Mouse (Mus musculus): ENCODE data around the gene Gsg1. TPM values are rescaled to one million over a fixed set of nuclear protein-coding genes. Genes with fewer than 3 reads are reported as not detected.

Gene Gsg1
- polyA plus RNA-seq, 1 experiment from 2014 or later: 0.55 TPM

- H3K4me3 ChIP-seq (ENCODE audit: low read depth, low read length): no peak overlapping the region
- ATAC-seq: no peak
Observed at GRCm38 (mm10) chr6:135279856-135280255, 25.7 kb upstream of the Gsg1 start.

GRCm38 (mm10) chr6:135279286-135279685 is 25.1 kb upstream of the Gsg1 start:
- 71% methylated on average over 5 of the region's 5 CpGs for WGBS
- no peaks in the 10 kb centered on the region for H3K36me3 ChIP-seq (ENCODE audit: control insufficient read depth, insufficient read depth, low read length)
- no peak overlapping the region for H3K4me3 ChIP-seq (ENCODE audit: low read depth, low read length)
- H3K27ac ChIP-seq (ENCODE audit: low read depth, low read length): no peak overlapping the region
- no peak overlapping the region for H3K4me2 ChIP-seq (ENCODE audit: low read length)
- H3K4me1 ChIP-seq (ENCODE audit: control insufficient read depth, insufficient read depth, low read length): no peaks in the 10 kb centered on the region
- no peaks in the 10 kb centered on the region for H3K27me3 ChIP-seq (replicated peaks; ENCODE audit: control insufficient read depth, insufficient read depth, low read length)
- no peak overlapping the region for H3K9ac ChIP-seq (ENCODE audit: low read length)
- no peaks in the 10 kb centered on the region for H3K9me3 ChIP-seq (replicated peaks; ENCODE audit: control insufficient read depth, low read length)
- ATAC-seq (no peak), DNase-seq (ENCODE audit: low spot score) (no peak)

More at GRCm38 (mm10) chr6:135279856-135280255, 25.7 kb upstream of the Gsg1 start:
- H3K36me3 ChIP-seq (ENCODE audit: control insufficient read depth, insufficient read depth, low read length): no peaks in the 10 kb centered on the region
- 56% methylated on average over 10 of the region's 10 CpGs for WGBS
- DNase-seq (ENCODE audit: low spot score): no peak
- no peak overlapping the region for H3K27ac ChIP-seq (ENCODE audit: low read depth, low read length)
- no peaks in the 10 kb centered on the region for H3K9me3 ChIP-seq (replicated peaks; ENCODE audit: control insufficient read depth, low read length)
- no peak overlapping the region for H3K4me2 ChIP-seq (ENCODE audit: low read length)
- H3K27me3 ChIP-seq (replicated peaks; ENCODE audit: control insufficient read depth, insufficient read depth, low read length): no peaks in the 10 kb centered on the region
- no peaks in the 10 kb centered on the region for H3K4me1 ChIP-seq (ENCODE audit: control insufficient read depth, insufficient read depth, low read length)
- no peak overlapping the region for H3K9ac ChIP-seq (ENCODE audit: low read length)

- no peak overlapping the region for H3K9ac ChIP-seq (ENCODE audit: low read length)
- H3K9me3 ChIP-seq (replicated peaks; ENCODE audit: control insufficient read depth, low read length): no peaks in the 10 kb centered on the region
- H3K36me3 ChIP-seq (ENCODE audit: control insufficient read depth, insufficient read depth, low read length): no peaks in the 10 kb centered on the region
- H3K4me3 ChIP-seq (ENCODE audit: low read depth, low read length): no peak overlapping the region
- no peak overlapping the region for H3K4me2 ChIP-seq (ENCODE audit: low read length)
- ATAC-seq (no peak), DNase-seq (ENCODE audit: low spot score) (no peak)
- no peaks in the 10 kb centered on the region for H3K4me1 ChIP-seq (ENCODE audit: control insufficient read depth, insufficient read depth, low read length)
- H3K27ac ChIP-seq (ENCODE audit: low read depth, low read length): no peak overlapping the region
- 93% methylated on average over 6 of the region's 6 CpGs for WGBS
- H3K27me3 ChIP-seq (replicated peaks; ENCODE audit: control insufficient read depth, insufficient read depth, low read length): no peaks in the 10 kb centered on the region
Observed at GRCm38 (mm10) chr6:135278302-135278701, 24.2 kb upstream of the Gsg1 start.

DNA sequence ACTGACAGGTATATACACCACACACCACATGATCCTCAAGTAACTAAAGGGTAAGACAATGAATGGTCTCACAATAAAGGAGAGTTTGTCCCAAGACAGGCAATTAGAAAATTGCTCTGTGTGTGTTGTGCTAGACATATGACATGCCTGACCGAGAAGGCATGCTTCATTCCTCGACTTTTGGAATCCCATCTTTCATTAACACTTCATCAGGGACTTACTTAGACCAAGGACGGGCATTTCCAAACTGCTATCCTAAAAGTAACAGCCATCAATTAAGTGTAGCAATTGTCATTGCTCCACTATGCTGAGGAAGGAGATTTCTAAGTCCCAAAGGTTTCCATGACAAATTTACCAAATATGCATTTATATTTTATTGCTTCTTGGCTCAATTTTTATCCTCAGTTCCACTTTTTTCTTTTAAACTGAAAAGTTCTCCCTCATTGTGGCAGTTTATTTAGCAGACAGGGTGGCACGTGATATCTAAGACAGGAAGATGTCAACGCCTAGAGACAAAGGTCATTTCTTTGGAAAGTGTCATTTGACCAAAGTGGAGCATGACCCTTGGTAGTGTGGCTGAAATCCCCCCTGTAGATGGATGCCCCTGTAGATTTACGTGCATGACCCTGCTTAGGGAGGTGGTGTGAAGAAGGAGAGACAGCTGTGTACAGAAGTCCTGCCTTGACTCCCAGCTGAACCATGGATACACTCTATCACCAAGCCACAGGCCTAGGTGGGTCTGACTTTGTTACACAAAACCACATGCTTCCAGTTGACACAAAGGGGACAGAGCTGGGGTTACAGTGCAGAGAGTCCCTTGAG is 22.5 kb upstream of the Gsg1 start:
- Histone ChIP-seq H3K9me3 (replicated peaks; ENCODE audit: control insufficient read depth, low read length) (no peaks in the 10 kb centered on the region), H3K4me2 (ENCODE audit: low read length) (no peak overlapping the region), H3K9ac (ENCODE audit: low read length) (no peak overlapping the region), H3K4me3 (ENCODE audit: low read depth, low read length) (no peak overlapping the region), H3K27me3 (replicated peaks; ENCODE audit: control insufficient read depth, insufficient read depth, low read length) (no peaks in the 10 kb centered on the region), H3K27ac (ENCODE audit: low read depth, low read length) (no peak overlapping the region), H3K4me1 (ENCODE audit: control insufficient read depth, insufficient read depth, low read length) (no peaks in the 10 kb centered on the region), H3K36me3 (ENCODE audit: control insufficient read depth, insufficient read depth, low read length) (no peaks in the 10 kb centered on the region)
- 87% methylated on average over 6 of the region's 6 CpGs for WGBS
- ATAC-seq (no peak), DNase-seq (ENCODE audit: low spot score) (no peak)

GRCm38 (mm10) chr6:135275231-135275630 is 21.1 kb upstream of the Gsg1 start:
- H3K36me3 ChIP-seq (ENCODE audit: control insufficient read depth, insufficient read depth, low read length): no peaks in the 10 kb centered on the region
- ATAC-seq (no peak), DNase-seq (ENCODE audit: low spot score) (no peak)
- H3K27ac ChIP-seq (ENCODE audit: low read depth, low read length): no peak overlapping the region
- no peaks in the 10 kb centered on the region for H3K27me3 ChIP-seq (replicated peaks; ENCODE audit: control insufficient read depth, insufficient read depth, low read length)
- H3K9ac ChIP-seq (ENCODE audit: low read length): no peak overlapping the region
- H3K4me1 ChIP-seq (ENCODE audit: control insufficient read depth, insufficient read depth, low read length): no peaks in the 10 kb centered on the region
- H3K4me3 ChIP-seq (ENCODE audit: low read depth, low read length): no peak overlapping the region
- 82% methylated on average over 4 of the region's 4 CpGs for WGBS
- no peak overlapping the region for H3K4me2 ChIP-seq (ENCODE audit: low read length)
- H3K9me3 ChIP-seq (replicated peaks; ENCODE audit: control insufficient read depth, low read length): no peaks in the 10 kb centered on the region

- Histone ChIP-seq H3K27ac (ENCODE audit: low read depth, low read length) (no peak overlapping the region), H3K36me3 (ENCODE audit: control insufficient read depth, insufficient read depth, low read length) (no peaks in the 10 kb centered on the region), H3K27me3 (replicated peaks; ENCODE audit: control insufficient read depth, insufficient read depth, low read length) (no peaks in the 10 kb centered on the region), H3K9me3 (replicated peaks; ENCODE audit: control insufficient read depth, low read length) (no peaks in the 10 kb centered on the region), H3K9ac (ENCODE audit: low read length) (no peak overlapping the region), H3K4me3 (ENCODE audit: low read depth, low read length) (no peak overlapping the region), H3K4me2 (ENCODE audit: low read length) (no peak overlapping the region), H3K4me1 (ENCODE audit: control insufficient read depth, insufficient read depth, low read length) (peaks cover 3% of the 10 kb centered on the region; the same call in 1 of the 2 replicates)
- 95% methylated on average over 6 of the region's 6 CpGs for WGBS
- DNase-seq (ENCODE audit: low spot score) (no peak), ATAC-seq (no peak)
Observed at GRCm38 (mm10) chr6:135273066-135273465, 18.9 kb upstream of the Gsg1 start.

DNA sequence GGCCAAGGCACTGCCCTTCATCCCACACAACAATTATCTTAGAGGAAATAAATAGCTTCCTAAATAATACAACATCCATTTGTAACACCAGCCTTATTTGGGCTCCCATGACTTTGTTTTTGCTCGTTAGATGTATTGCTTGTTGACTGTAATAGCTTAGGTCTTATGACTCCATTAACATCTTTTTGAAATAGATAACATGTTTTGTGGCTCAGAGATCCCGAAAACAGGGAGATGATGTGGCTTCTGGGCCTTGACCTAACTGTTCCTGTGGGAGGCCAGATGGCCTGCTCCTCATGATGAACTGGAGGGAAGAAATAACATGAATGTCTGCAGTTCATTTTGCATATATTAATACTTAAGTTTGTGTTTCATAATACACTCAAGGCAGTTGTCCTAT is 17.6 kb upstream of the Gsg1 start:
- no peaks in the 10 kb centered on the region for H3K9me3 ChIP-seq (replicated peaks; ENCODE audit: control insufficient read depth, low read length)
- no peak overlapping the region for H3K27ac ChIP-seq (ENCODE audit: low read depth, low read length)
- H3K36me3 ChIP-seq (ENCODE audit: control insufficient read depth, insufficient read depth, low read length): no peaks in the 10 kb centered on the region
- no peak overlapping the region for H3K4me3 ChIP-seq (ENCODE audit: low read depth, low read length)
- WGBS: 79% methylated on average over 2 of the region's 2 CpGs
- DNase-seq (ENCODE audit: low spot score) (no peak), ATAC-seq (no peak)
- no peak overlapping the region for H3K9ac ChIP-seq (ENCODE audit: low read length)
- no peak overlapping the region for H3K4me2 ChIP-seq (ENCODE audit: low read length)
- H3K4me1 ChIP-seq (ENCODE audit: control insufficient read depth, insufficient read depth, low read length): peaks cover 3% of the 10 kb centered on the region; the same call in 1 of the 2 replicates
- H3K27me3 ChIP-seq (replicated peaks; ENCODE audit: control insufficient read depth, insufficient read depth, low read length): no peaks in the 10 kb centered on the region

DNA sequence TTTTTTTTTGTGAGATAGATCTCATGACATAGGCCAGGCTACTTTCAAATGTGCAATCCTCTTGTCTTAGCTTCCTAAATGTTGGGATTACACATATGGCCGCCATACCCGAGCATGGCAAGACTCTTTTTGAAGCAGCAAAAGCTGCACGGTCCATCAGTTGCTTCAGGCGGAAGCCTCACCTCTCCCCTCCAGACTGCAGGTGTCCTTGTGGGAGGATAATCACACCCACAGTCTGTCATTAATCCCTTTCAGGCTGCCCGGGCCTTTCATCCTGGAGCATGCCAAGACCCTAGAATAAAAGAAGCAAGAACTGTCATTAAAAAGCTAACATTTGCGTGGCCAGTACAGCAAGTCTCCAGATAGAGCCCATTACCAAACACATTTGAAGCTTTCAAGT is 15.5 kb upstream of the Gsg1 start:
- DNase-seq (ENCODE audit: low spot score) (no peak), ATAC-seq (no peak)
- Histone ChIP-seq H3K9ac (ENCODE audit: low read length) (no peak overlapping the region), H3K36me3 (ENCODE audit: control insufficient read depth, insufficient read depth, low read length) (no peaks in the 10 kb centered on the region), H3K4me2 (ENCODE audit: low read length) (no peak overlapping the region), H3K4me3 (ENCODE audit: low read depth, low read length) (no peak overlapping the region), H3K27ac (ENCODE audit: low read depth, low read length) (no peak overlapping the region), H3K4me1 (ENCODE audit: control insufficient read depth, insufficient read depth, low read length) (peaks cover 3% of the 10 kb centered on the region; the same call in 1 of the 2 replicates), H3K27me3 (replicated peaks; ENCODE audit: control insufficient read depth, insufficient read depth, low read length) (no peaks in the 10 kb centered on the region), H3K9me3 (replicated peaks; ENCODE audit: control insufficient read depth, low read length) (no peaks in the 10 kb centered on the region)
- WGBS: 20% methylated on average over 6 of the region's 6 CpGs

GRCm38 (mm10) chr6:135268392-135268791 is 14.2 kb upstream of the Gsg1 start:
- H3K9me3 ChIP-seq (replicated peaks; ENCODE audit: control insufficient read depth, low read length): no peaks in the 10 kb centered on the region; the same call in 1 of the 2 replicates
- no peak for ATAC-seq
- peaks cover 3% of the 10 kb centered on the region; the same call in 1 of the 2 replicates for H3K4me1 ChIP-seq (ENCODE audit: control insufficient read depth, insufficient read depth, low read length)
- H3K36me3 ChIP-seq (ENCODE audit: control insufficient read depth, insufficient read depth, low read length): no peaks in the 10 kb centered on the region
- DNase-seq (ENCODE audit: low spot score): no peak
- H3K4me2 ChIP-seq (ENCODE audit: low read length): no peak overlapping the region
- H3K4me3 ChIP-seq (ENCODE audit: low read depth, low read length): no peak overlapping the region
- no peaks in the 10 kb centered on the region for H3K27me3 ChIP-seq (replicated peaks; ENCODE audit: control insufficient read depth, insufficient read depth, low read length)
- no peak overlapping the region for H3K27ac ChIP-seq (ENCODE audit: low read depth, low read length)
- H3K9ac ChIP-seq (ENCODE audit: low read length): no peak overlapping the region
